Mouse (Mus musculus) thymus, adult 18-20 months (tissue): ENCODE measurements around the gene Thap7.

ENCODE experiments used
- DNase-seq, 2 experiments: peaks; one replicate each; pipeline ENCODE4 v3.0.0; 2022; ENCODE audit warnings: mixed read lengths in 2 of 2

Gene Thap7

DNA sequence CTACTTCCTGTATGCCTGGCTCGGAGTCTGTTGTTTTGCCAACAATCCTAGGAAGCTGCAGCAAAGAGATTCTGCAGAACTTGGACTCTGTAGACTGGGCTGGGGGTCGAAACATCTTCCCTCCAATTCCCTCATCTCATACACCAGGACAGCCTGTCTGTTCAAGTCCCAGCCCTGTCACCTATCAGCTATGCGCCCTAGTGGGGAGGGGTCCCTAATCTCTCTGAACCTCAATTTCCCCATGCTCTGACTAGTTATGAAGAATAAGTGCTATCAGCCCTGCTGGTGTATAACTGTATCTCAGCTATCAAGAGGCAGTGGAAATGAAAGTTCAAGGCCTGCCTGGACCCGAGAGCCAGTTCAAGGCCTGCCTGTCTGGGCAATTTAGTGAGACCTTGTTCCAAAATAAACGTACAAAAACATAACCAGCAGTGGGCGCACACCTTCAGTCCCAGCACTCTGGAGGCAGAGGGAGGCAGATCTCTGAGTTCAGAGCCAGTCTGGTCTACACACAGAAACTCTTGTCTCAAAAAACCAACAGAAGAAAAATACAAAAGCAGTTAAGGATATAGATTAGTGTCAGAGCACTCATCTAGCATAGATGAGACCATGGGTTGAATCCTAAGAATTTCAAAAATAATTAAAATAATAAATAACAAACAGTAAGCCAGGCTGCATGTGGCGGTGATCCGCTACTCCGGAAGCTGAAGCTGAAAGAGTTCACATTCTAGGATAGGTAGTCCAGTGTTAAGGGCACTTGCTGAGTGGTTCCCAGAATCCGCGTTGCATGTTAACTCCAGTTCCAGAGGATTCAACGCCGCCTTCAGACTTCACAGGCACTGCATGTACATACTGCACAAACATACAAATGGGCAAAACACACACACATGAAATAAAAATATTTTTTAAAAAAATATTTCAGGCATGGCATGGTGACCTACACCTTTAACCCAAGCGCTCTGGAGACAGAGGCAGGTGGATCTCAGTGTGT is 42.2 kb downstream of the Thap7 start:
- DNase-seq, result no peak

GRCm38 (mm10) chr16:17486505-17486904 is 44.4 kb downstream of the Thap7 start:
- DNase-seq, result peak; percentile 37 to 58

DNA sequence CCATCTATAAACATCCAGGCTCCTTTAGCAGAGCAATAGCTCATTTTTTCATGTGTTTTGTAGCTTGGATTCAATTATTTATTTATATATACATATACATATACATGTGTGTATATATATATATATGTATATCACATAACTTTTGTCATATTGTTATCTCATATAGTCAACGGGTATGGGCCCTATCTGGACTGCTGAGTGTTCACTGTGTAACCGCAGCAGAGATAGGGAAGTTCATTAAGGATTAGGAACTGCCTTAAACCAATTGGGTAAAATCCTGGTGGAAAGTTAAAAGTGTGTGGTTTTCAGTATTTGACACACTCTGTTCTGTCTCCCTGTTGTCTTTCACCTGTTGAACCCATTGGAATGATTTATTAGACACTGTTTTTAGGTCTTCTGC is 49.5 kb downstream of the Thap7 start:
- DNase-seq, result no peak

- DNase-seq, result no peak
These were observed 52.5 kb downstream of the Thap7 start for GRCm38 (mm10) chr16:17478331-17478943.
